Mouse (Mus musculus) ovary, postnatal 14 days (tissue): ENCODE data around the gene Usp25.

Experiments used
- DNase-seq: peaks from one replicate; pipeline ENCODE4 v3.0.0; 2022; ENCODE audit warnings: low spot score

Usp25 gene

DNA sequence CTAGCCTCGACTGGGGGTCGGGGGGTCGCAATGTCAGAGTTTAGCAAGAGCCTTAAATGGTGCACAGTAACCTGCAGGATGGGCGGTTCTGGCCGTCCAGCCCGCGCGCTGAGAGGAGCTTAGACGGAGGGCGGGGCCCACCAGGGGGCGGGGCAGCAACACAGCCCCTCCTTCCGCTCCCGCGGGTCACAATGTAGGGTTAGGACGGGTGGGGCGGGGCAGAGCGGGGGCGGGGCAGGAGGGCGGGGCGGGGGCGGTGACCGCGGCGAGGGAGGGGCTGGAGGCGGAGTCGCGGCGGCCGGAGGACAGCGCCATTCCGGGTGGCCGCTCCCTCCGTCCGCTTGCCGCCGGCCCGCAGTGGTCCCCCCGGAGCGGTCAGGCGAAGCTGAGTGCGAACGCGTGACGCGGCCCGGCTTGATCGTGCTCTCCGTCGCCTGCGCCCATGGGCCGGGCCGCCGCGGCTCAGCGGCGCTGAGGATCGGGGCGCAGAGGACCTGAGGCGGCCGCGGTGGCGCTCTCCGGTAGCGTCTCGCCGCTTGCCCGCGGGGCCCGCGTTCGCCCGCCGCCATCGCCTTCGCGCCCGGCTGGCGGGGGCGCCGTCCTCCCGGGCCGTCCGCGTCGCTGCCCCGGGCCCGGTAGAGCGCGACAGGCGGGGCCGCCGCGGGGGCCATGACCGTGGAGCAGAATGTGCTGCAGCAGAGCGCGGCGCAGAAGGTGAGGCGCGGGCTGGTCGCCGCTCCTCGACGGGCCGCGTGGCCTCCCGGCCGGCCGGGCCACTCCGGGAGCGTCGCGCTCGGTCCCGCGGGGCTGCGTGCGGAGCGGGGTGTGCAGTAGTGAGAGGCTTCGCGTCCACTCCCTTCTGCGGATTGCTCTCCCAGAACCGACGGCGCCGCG, at the start of gene Usp25:
TSS of gene Usp25 (plus strand) at position 280 of the 894 bp plus-strand sequence.
- peak; percentile 81 for DNase-seq

DNA sequence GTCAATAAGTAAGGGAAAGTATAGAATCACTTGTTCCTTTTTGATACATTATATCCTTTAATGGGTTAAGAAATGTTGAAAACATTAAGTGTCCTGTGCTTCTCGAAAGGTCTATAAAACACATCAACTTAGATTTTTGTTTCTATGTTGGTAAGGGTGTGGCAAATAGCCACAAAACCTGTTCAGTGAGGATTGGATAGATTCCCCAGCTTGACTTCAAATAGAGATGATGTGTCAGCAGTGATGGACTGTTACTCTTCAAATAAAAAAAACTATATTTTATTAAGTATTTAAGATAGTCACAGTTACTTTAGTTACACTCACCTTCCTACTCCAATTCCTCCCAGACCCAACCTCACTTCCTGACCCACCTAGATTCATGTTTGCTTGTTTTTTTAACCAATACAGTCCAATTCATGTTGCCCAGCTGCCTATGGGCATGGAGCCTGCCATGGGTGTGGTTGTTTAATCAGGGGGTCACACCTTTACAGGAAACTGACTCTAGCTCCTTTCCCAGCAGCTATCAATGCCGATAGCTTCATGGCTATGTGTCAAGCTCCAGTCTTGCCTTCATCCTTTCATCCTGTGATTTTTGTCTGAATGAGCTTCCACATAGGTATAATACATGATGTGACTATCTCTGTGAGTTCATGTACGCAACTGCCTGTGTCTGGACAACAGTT, 45.8 kb upstream of the Usp25 start:
- DNase-seq = no peak

DNA sequence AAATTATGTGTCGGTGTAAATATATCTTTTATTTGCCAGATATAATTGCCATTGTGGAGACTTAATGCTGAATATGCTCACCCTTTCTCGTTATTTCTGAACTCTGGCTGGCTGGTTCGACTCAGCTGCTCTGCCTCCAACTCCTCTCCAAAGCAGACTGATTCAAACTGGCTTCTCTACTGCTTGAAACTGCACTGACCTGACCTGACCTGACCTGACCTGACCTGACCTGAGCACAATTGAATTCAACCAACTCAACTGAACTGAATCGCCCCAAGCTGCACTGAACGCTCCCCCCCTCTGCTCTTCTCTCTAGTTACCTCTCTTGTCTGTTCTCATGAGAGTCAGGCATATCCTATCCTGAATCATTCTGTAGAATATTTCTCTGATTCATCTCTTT, 42.3 kb upstream of the Usp25 start:
- no peak for DNase-seq

DNA sequence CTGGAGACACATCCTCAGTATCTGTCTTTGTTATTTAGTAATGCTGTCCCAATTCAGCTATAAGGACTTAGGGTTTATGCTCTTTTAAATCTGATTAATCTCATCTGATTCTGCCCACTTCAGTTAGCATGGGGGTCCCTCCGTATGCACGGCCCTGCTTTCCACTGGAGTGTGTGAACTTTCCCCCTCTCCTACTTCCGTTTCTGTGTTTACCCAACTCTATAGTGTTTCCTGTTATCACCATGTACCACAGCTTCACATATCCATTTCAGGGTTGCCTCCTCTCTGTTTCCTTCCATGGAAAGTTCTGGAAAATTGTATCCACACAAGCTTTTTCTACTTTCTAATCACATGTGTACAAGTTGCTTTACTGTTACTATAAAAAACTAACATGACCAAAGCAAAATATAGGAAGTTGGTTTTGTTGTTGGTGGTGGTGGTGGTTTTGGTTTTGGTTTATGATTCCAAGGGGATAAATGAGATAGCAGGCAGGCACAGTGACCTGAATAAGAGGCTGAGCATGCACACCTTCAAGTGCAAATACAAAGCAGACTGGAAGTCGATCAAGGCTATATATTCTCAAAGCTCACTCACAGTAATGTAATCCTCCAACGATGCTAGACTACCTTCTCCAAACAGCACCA, 36.6 kb upstream of the Usp25 start:
- DNase-seq = no peak

DNA sequence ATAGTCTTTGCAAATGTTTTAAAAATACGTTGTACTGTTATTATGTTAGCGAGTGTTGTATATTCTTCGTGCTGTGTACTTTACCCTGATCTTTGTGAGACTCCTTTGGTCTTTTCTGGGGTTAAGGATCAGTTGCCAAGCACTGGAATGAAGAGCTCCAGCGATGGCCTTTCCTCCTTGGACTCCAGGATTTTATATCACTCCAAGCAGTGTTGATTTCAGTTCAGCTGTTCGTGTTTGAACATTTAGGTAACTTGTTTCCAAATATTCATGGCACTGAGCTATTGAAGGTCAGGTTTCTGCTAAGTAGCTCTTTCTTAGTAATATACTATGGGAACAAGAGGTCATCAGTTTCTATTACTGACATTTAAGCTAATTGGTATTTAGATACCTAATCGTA, 29.8 kb upstream of the Usp25 start:
- no peak for DNase-seq

DNA sequence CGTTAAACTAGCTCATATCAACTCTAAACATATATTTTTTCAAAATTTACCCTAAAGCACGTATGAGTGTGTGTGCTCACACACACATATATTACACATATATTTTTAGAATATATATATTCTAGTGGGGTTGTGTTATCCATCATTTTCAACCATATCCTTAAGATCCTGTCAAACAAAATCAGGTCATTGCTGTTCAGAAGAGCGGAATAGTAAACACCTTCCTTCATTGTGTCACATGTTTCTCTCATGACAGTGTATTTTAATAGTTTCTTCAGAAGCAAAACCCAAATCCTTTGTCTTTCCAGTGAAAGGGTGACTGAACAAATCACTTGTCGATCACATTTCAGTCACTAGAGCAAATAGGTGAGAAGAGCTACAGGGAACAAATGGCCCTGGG, 25.8 kb upstream of the Usp25 start:
- no peak for DNase-seq

DNA sequence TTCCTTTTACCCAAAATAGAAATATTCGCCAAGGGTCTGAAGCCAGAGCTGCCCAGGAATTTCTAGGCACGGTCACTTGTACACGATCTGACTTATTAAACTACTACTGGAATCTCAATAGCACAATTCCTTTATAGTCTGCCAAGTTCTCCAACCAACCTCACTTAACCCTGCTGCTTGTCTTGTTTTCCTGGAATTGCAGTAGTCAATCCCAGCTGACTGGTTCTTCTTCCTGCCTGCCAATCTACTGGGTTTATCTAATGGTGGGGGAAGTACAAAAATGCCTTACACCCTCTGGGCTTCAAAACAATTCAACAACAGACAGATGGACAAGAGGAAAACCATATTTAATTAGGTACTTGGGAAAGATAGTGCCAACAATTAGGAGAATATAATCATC, 9.6 kb upstream of the Usp25 start:
- DNase-seq = no peak

DNA sequence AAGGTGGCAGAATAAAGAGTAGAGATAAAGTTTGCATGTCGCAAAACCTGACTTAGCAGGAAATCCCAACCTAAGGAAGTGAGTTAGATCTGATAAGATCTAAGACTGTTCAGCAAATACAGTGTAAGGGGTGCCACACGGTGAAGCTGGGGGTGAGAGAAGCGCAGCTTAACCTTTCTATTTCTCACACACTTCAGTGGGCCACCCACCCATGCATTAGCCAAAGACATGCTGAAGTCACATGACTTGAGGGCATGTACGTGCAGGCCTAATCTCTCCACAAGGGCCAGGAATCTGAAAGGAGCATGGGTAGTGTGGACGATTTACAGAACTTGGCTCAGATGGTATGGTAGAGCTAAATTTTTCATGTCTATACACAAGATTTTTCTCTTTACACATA, 4.3 kb upstream of the Usp25 start:
- DNase-seq = no peak

DNA sequence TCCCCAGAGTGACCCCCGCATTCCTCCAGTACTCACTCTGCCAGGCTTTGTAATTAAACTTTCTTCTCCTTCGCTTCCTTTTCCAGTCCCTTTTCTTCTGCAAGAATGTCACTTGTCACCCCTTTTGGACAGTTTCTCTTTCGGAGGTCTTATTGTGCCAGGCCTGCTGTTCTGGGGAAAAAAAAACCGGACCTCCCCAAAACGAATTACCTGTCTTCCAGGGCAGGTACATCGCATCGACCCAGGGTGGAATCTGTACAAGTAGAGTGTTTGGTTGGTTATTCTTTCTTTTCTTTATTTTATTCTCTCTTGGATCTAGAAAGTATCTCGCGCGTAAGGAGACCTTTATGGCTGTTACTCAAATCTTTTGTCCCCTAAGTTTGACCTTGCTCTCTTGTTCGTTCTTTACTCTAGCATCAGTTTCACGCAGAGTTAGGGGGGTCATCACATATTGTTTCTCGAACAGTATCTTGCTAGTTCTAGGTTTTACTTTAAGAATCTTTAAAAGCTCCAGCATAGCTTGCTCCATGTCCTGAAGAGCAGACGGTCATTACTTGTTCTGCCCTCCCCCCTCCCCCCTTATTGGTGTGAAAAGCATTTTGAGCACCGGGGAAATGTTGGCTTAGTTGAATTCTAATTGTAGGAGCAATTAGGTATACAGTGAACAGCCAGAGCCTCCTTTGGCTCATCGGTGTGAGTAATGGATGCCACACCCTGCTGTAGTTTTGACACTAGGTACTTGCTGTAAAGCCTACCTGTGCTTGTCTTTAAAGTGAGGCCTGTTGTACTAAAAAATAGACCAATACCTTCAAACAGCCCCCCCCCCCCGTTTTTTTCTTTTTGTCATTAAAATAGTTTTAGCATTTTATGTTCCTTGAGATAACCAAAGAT, 1.1 kb downstream of the Usp25 start:
- DNase-seq = no peak

DNA sequence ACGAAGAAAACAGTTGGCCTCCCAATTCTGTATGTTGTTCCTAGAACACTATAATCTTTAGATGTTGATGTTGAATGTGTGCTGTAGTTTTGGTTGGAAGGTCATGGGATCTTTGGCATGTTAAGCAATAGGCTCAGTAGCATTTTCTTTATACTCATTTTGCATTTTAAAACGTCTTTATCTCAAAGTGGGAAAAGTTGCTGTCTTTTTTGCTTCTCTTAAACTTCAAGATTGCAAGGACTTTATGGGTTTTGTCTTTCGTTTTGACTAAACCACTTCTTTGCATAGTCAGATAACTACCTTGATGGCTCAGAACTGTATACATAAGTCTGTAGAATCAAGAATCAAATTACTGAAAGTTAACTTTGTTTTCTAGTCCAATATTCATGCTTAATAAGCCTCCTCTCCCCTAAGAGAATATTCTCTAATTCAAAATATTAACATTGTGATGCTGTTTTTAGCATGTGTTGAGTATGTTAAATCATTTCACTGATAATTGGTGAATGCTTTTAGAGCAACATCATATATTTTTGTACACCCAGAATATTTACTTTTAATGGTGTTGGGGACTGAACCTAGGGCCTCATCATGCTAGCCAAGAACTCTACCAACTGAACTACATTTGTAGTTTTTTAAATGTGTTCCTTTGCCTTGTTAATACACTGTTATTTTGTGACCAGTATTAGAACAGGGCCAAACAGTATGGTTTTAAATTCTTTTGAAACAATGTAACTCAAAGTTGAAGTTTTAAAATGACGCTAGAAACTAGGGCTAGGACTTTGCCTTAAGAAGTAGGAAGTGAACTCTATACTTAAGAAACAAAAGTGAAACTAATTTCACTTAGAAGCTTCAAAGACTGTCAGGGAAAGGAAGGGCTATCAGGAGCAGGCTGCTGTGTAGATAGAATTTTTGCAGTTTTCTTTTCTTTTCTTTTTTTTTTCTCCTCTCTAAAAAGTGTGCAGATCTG, 2.2 kb downstream of the Usp25 start:
- no peak for DNase-seq

DNA sequence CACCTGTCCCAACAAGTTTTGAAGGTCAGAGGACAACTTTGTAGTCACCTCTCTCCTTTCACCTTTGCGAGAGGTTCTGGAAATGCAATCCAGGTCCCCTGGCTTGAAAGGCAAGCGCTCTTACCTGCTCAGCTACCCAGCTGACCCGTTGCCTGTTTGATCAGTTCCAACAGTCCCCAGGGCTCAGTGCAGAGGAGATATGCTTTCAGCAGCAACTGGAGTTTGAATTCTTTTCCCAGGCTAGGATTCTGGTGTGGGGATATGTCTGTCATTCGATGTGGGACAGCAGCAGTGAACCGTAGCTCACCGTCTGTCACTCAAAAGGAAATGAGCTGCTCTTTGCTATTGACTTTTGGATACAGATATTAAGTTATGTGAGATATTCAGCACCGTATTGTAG, 4.4 kb downstream of the Usp25 start:
- DNase-seq = no peak

DNA sequence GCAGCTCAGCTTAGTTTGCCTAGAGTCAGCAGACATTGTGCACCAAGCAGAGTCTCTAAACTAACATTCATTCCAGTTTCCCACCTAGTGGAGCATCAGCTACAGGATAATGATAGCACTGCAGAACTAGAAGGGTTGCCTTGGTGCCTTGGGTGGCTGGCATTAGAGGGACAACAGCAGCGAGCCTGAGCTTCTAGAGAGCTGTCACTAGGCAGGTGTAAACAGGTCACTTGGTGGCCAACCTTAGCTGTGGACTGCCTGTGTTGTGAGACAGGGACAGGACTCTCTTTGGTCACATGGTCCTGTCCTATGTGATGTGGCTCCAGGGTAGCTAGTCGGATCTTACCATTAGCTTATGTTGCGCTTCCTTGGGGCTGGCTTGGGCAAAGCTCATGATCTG, 6.7 kb downstream of the Usp25 start:
- DNase-seq = no peak

DNA sequence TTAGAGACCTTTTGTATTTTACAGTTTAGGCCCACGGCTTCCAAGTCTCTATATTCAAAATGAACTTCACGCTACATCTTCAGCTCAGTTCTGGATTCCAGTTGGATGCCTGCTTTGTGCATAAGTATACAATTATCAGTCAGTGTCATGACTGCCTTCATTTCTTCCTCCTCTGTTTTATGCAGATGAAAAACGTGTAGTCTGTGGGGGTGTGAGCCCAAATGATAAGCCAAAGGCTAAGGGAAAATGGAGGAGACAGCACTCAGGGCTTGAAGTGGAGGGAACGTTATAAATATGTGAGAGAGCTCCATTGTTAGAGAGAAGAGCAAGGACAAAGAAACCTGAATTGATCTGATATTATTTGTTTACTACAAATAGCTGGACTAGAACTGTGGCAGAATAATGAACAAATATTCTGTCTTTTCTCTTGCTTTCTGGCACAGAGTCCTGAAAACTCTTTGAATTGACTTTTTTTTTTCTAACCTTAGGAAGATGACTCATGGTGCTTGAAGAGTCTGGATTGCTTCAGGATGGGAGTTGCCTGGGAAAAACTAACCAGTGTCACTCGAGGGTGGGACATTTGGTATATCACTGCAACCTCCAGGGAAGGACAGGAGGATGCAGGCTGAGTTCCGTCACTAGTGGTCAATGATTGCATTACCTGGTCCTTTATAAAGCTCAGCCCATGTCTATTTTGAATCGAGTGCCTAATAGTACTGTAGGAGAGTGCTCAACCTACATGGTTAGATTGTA, 10.3 kb downstream of the Usp25 start:
- no peak for DNase-seq

DNA sequence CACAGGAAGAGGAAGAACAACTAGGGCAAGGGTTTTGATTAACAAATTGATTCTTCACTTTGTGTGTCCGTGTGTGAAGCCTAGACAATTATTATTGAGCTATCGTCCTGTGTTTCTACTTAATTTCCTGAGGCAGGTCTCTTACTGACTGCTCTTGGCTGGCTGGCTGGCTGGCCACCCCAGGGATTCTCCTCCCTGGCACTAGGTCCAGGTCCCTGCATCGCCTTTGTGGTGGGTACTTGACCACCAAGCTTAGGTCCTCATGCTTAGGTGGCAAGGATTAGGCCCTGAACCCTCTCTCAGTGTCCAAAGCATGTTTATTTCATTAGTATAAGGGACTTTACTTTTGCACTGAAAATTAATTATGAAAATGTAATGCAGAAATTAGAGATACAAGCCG, 12.6 kb downstream of the Usp25 start:
- DNase-seq = no peak

DNA sequence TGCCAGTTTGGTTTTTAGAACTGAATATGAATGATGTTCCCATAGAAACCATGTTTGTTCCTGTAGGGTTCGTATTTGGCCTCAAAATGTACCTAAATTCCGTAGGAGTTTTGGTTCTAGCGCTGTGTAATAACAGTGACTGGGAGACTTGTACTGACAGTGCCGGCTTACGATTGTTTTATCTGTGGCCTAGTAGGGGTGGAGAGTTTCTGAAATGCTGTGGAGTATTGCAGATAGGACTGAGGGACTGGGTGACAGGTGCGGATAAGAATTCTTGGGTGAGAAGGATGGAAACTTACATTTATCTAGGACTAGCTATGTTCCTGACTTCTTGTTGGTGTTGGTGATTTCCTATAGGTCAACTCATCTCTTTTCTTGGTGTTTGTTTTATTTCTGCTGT, 13.4 kb downstream of the Usp25 start:
- no peak for DNase-seq

DNA sequence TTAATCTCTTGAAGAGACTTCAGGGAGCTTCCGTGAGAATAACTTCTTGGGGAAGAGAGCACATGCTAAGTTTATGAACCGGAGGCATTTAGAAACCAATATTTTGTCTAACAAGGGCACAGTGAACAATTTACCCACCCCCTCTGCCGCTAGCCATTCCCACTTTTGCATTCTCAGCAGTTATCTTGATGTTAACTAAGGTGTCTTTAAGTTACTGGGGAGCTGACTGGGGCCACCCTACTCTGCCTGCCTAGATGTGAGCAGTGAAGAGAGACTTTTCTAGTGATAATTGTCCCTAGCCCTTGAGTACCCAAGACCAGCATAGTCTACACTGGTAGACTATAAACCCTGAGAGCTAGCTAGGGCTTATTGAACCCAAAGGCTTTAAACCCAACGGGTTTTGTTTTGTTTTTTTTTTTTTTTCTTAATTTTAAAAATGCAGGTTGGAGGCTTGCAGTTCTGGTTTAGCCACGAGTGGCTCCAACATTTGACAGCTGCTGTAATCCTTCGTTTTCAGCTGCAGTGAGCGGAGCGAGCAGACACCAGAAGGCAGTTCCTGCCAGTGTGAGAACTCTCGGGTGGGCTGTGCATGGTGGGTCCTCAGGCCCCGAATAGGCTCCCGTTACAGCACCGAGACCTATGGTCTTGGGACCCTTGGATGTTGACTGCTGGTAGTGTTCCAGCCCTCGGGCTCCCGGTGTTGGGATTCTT, 14.6 kb downstream of the Usp25 start:
- DNase-seq = no peak

DNA sequence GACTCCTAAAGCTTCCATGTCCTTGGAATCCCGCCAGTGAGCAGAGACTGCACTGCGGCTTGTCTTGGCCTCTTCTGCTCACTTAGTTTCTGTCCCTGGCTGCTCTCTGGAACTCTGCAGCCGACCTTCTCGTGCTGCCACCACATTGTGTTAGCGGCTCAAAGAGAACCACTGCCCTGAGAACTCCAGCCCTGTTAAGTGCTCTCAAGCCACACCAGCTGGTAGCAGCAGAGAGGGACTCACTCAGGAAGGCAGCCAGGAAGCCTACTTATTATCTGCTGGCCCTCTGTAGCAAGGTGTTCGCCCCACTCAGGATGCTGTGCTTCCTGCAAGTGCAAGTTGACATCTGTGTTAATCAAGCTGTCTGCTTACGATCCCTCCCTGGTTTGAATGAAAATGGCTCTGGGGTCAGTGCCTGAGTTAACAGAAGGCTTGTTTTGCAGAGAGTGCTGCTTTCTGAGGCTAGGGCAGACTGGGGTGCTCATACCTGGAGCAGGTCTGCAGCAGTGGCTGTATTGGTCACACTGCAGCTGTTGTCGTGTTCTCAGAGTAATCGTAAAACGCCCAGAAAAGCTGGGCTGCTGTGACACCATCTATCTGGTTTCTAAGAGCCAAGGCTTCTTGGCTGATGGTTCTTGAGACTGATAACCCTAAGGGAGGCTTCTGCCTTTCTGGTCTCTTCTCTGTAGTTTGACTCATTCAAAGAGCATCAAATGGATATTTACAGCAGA, 15.3 kb downstream of the Usp25 start:
- DNase-seq = peak; percentile 29

DNA sequence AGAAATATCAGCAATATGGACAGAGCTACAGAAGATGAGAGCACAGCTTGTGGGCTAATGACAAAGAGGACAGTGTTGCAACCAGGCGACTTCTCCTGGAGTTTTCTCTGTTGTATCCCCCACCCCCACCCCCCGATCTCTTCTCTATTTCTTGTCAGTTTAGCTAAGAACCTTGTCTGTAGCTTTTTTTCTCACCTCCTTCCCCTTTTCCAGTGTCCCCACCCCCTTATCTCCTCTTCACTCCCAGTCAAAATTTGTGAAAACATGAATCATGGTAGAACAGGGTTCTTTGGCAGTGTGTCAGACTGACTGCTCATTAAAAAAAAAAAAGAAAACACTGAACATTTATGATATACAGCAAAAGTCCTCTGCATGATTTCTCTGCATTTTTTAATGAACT, 16.9 kb downstream of the Usp25 start:
- DNase-seq = no peak

DNA sequence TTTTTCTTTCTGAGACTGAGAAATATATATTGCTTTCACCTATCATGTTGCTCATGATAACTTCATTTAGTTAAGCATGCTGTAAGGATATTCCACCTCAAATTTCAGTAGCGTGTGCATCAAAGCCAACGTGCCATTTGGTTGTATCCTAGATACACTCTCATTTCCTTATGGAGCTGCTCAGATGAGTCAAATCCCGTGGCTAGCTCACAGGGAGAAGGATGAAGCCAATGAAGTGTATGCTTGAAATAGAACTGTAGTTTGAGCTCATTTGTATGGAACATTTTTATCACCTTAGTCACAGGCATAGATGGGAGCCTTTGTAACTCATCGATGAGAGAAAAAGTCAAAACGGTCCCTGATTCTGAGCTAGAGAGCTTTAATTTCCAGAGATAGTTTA, 20.8 kb downstream of the Usp25 start:
- DNase-seq = no peak
